Mouse (Mus musculus): Measurements from ENCODE around the gene Gm33543. TPM values are rescaled to one million over a fixed set of nuclear protein-coding genes. Genes with fewer than 3 reads are reported as not detected.

Gene Gm33543
- total RNA-seq, 2 experiments from 2014 or later = 0.66 to 1.4 TPM

- intact Hi-C loops (cut with DNase I) = no loop called here
Measured at GRCm38 (mm10) chr10:95818506-95818905, 24.2 kb downstream of the Gm33543 start.

GRCm38 (mm10) chr10:95817419-95818161 is 25.1 kb downstream of the Gm33543 start:
- no peak for DNase-seq
- intact Hi-C loops (cut with DNase I) = no loop called here

More at GRCm38 (mm10) chr10:95818506-95818905, 24.2 kb downstream of the Gm33543 start:
- Histone ChIP-seq H3K4me3 (no peak overlapping the region), H3K27ac (no peak overlapping the region)
- DNase-seq = no peak
- no peak for TF ChIP-seq CTCF (IDR thresholded peaks at IDR 0.05)

GRCm38 (mm10) chr10:95814351-95814750 is 28.4 kb downstream of the Gm33543 start:
- Histone ChIP-seq H3K4me3 (no peak overlapping the region), H3K27ac (no peak overlapping the region)
- no peak for DNase-seq
- no peak for TF ChIP-seq CTCF (IDR thresholded peaks at IDR 0.05)
- intact Hi-C loops (cut with DNase I) = no loop called here

More at GRCm38 (mm10) chr10:95817419-95818161, 25.1 kb downstream of the Gm33543 start:
- Histone ChIP-seq H3K4me3 (no peak overlapping the region), H3K27ac (peak overlapping the region; percentile 28)
- no peak for TF ChIP-seq CTCF (IDR thresholded peaks at IDR 0.05)

- no peak for DNase-seq
- no peak for TF ChIP-seq CTCF (IDR thresholded peaks at IDR 0.05)
- intact Hi-C loops (cut with DNase I) = no loop called here
- no peak overlapping the region for H3K4me3 ChIP-seq
- no peak overlapping the region for H3K27ac ChIP-seq
Measured at GRCm38 (mm10) chr10:95811869-95812268, 30.9 kb downstream of the Gm33543 start.

GRCm38 (mm10) chr10:95801443-95801811 is 41.3 kb downstream of the Gm33543 start:
- intact Hi-C loops (cut with DNase I) = loop anchor here (2.0 kb wide), 1 partner anchor 23 kb away; no protein-coding TSS in a partner anchor
- peak overlapping the region; percentile 66 for H3K27ac ChIP-seq
- peak; percentile 68 for DNase-seq
- no peak overlapping the region for H3K4me3 ChIP-seq
- TF ChIP-seq CTCF (IDR thresholded peaks at IDR 0.05) = no peak

GRCm38 (mm10) chr10:95800693-95801442 is 41.9 kb downstream of the Gm33543 start:
- intact Hi-C loops (cut with DNase I) = loop anchor here (2.0 kb wide), 1 partner anchor 24 kb away; no protein-coding TSS in a partner anchor

GRCm38 (mm10) chr10:95797645-95798395 is 44.9 kb downstream of the Gm33543 start:
- Histone ChIP-seq H3K4me3 (no peak overlapping the region), H3K27ac (peak overlapping the region; percentile 87)
- intact Hi-C loops (cut with DNase I) = loop anchor here (2.0 kb wide), 1 partner anchor 61 kb away; no protein-coding TSS in a partner anchor
- no peak for TF ChIP-seq CTCF (IDR thresholded peaks at IDR 0.05)
- DNase-seq = peak; percentile 38

More at GRCm38 (mm10) chr10:95800693-95801442, 41.9 kb downstream of the Gm33543 start:
- DNase-seq = no peak
- TF ChIP-seq CTCF (IDR thresholded peaks at IDR 0.05) = no peak
- Histone ChIP-seq H3K27ac (peak overlapping the region; percentile 66), H3K4me3 (no peak overlapping the region)

- no peak for DNase-seq
- peak overlapping the region; percentile 87 for H3K27ac ChIP-seq
- intact Hi-C loops (cut with DNase I) = loop anchor here (2.0 kb wide), 2 partner anchors 19 to 33 kb away; no protein-coding TSS in a partner anchor
- H3K4me3 ChIP-seq = no peak overlapping the region
- TF ChIP-seq CTCF (IDR thresholded peaks at IDR 0.05) = no peak
Measured at GRCm38 (mm10) chr10:95795500-95795899, 47.2 kb downstream of the Gm33543 start.

GRCm38 (mm10) chr10:95794706-95795105 is 48.0 kb downstream of the Gm33543 start:
- no peak; the same call in 1 of the 2 replicates for TF ChIP-seq CTCF (IDR thresholded peaks at IDR 0.05)
- DNase-seq = peak; percentile 72
- no peak overlapping the region for H3K4me3 ChIP-seq
- H3K27ac ChIP-seq = peak overlapping the region; percentile 87
- intact Hi-C loops (cut with DNase I) = loop anchor here (2.0 kb wide), 2 partner anchors 18 to 34 kb away; no protein-coding TSS in a partner anchor

GRCm38 (mm10) chr10:95791427-95791804 is 51.3 kb downstream of the Gm33543 start:
- no peak for TF ChIP-seq CTCF (IDR thresholded peaks at IDR 0.05)
- H3K4me3 ChIP-seq = no peak overlapping the region
- DNase-seq = no peak
- peak overlapping the region; percentile 78 for H3K27ac ChIP-seq
- intact Hi-C loops (cut with DNase I) = no loop called here

GRCm38 (mm10) chr10:95790771-95791426 is 51.8 kb downstream of the Gm33543 start:
- no peak for DNase-seq
- no peak overlapping the region for H3K4me3 ChIP-seq
- H3K27ac ChIP-seq = peak overlapping the region; percentile 78
- intact Hi-C loops (cut with DNase I) = no loop called here
- no peak for TF ChIP-seq CTCF (IDR thresholded peaks at IDR 0.05)

- intact Hi-C loops (cut with DNase I) = no loop called here
Measured at GRCm38 (mm10) chr10:95787176-95787575, 55.6 kb downstream of the Gm33543 start.

More at GRCm38 (mm10) chr10:95787176-95787575, 55.6 kb downstream of the Gm33543 start:
- Histone ChIP-seq H3K4me3 (no peak overlapping the region), H3K27ac (no peak overlapping the region)
- DNase-seq = no peak
- no peak for TF ChIP-seq CTCF (IDR thresholded peaks at IDR 0.05)
